21 mouse cellular contexts compared by ENCODE assay signal in the genomic region with DNA sequence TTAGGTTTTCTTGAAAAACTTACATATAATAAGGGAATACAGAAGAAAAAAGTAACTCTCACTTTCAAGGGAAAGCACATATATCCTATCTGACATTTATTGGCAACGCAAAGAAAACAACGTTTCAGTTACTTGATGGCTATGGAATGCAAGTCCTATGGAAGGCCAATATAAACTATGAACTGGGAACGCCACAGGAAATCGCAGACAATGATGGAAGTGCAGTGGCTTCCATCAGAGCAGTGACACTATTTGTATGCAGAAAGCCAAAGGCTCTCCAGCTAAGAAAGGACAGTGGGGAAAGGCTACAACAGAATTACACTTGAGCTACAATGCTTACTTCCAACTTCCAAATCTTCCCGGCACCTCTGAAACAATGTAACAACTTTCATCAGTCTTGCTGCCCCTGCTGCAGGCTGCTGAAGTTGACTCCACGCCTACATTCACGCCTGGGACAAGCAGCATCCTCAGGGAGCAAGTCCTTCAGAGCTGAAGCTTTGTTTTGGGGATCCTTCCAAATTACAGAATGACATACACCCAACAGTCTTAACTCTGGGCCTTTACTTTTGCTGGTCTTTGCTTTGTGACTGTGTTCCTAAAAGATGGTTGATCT. TPM values are rescaled to one million over a fixed set of nuclear protein-coding genes. Genes with fewer than 3 reads are reported as not detected.
DNase-seq lines count a peak whose midpoint lies in the region; ATAC-seq and TF ChIP-seq lines count a peak whose summit lies in the region.
"Had no signal": no experiment of that assay in that cellular context is flagged by ENCODE, and none has a peak within 500 bp of the region (broad histone marks: within the 10 kb centered on the region; RNA-seq: fewer than 3 reads in every experiment).

No protein-coding gene starts in this region.

- intact Hi-C loops in heart, postnatal 10 days (cut with DNase I): no loop called here

- no peak overlapping the region for H3K4me3 ChIP-seq in heart, embryonic 16.5 days (ENCODE audit: low read length)
- no peak overlapping the region for H3K4me3 ChIP-seq in lung, embryonic 14.5 days (ENCODE audit: low read depth, low read length)
- H3K4me3 ChIP-seq: embryonic facial prominence, embryonic 15.5 days; forebrain, embryonic 15.5 days; heart, embryonic 12.5 days; hindbrain, embryonic 15.5 days had no signal

- H3K27ac ChIP-seq in heart, embryonic 16.5 days (ENCODE audit: low read length): peak overlapping the region; percentile 52; the same call in 1 of the 2 replicates
- H3K27ac ChIP-seq in lung, embryonic 14.5 days (ENCODE audit: low read depth): peak overlapping the region; percentile 79; the same call in 1 of the 2 replicates
- H3K27ac ChIP-seq: embryonic facial prominence, embryonic 15.5 days; forebrain, embryonic 15.5 days; hindbrain, embryonic 15.5 days had no signal

- ATAC-seq in heart, embryonic 16.5 days (replicated peaks; ENCODE audit: extremely low read depth, insufficient read depth, low FRiP score): no peak
- peak; percentile 32; the same call in 1 of the 2 replicates for ATAC-seq in lung, embryonic 14.5 days (ENCODE audit: insufficient read depth)
- ATAC-seq: CD4-positive, CD25-positive, alpha-beta regulatory T cell, adult 4 months; forebrain, embryonic 15.5 days had no signal

- H3K9me3 ChIP-seq in heart, embryonic 16.5 days (replicated peaks; ENCODE audit: control insufficient read depth, low read length): no peaks in the 10 kb centered on the region
- H3K9me3 ChIP-seq in lung, embryonic 14.5 days (ENCODE audit: low read depth, low read length): no peaks in the 10 kb centered on the region
- H3K9me3 ChIP-seq: embryonic facial prominence, embryonic 15.5 days; forebrain, embryonic 15.5 days; G1E; heart, embryonic 12.5 days; hindbrain, embryonic 15.5 days had no signal

- H3K36me3 ChIP-seq in heart, embryonic 16.5 days (ENCODE audit: control insufficient read depth, insufficient read depth): no peaks in the 10 kb centered on the region
- no peaks in the 10 kb centered on the region for H3K36me3 ChIP-seq in lung, embryonic 14.5 days (ENCODE audit: insufficient read depth)
- H3K36me3 ChIP-seq: embryonic facial prominence, embryonic 15.5 days; forebrain, embryonic 15.5 days; heart, embryonic 12.5 days; hindbrain, embryonic 15.5 days had no signal

- no peak overlapping the region for H3K9ac ChIP-seq in heart, embryonic 16.5 days (ENCODE audit: low read length)
- H3K9ac ChIP-seq in lung, embryonic 14.5 days: no peak overlapping the region
- H3K9ac ChIP-seq: embryonic facial prominence, embryonic 15.5 days; forebrain, embryonic 15.5 days; heart, embryonic 12.5 days; hindbrain, embryonic 15.5 days had no signal

- H3K27me3 ChIP-seq in heart, embryonic 16.5 days (ENCODE audit: control insufficient read depth, insufficient read depth, low read length): no peaks in the 10 kb centered on the region
- H3K27me3 ChIP-seq in lung, embryonic 14.5 days (ENCODE audit: insufficient read depth, low read length): no peaks in the 10 kb centered on the region
- H3K27me3 ChIP-seq: embryonic facial prominence, embryonic 15.5 days; forebrain, embryonic 15.5 days; heart, embryonic 12.5 days; hindbrain, embryonic 15.5 days had no signal

- H3K4me2 ChIP-seq in heart, embryonic 16.5 days (ENCODE audit: low read depth, low read length): no peak overlapping the region
- no peak overlapping the region for H3K4me2 ChIP-seq in lung, embryonic 14.5 days
- H3K4me2 ChIP-seq: embryonic facial prominence, embryonic 15.5 days; forebrain, embryonic 15.5 days; heart, embryonic 12.5 days; hindbrain, embryonic 15.5 days had no signal

- DNase-seq in heart, adult 11 months: peak; percentile 50
- DNase-seq in heart, postnatal 4 days: no peak
- no peak for DNase-seq in heart, postnatal 10 days
- peak; percentile 76 for DNase-seq in lung, embryonic 14.5 days
- DNase-seq in lung, postnatal 14 days: no peak
- peak; percentile 14 to 70 for DNase-seq in lung, postnatal 4 days
- DNase-seq in lung, postnatal 36 days: no peak
- DNase-seq: adrenal gland, adult 8-10 months; adrenal gland, postnatal 36 days; B cell, adult 2 months; cerebellum, adult 2 months; cerebellum, postnatal 10 days; gastrocnemius, postnatal 36 days; heart, adult 18-20 months had no signal

- no peak for TF ChIP-seq CTCF in lung, embryonic 14.5 days (IDR thresholded peaks at IDR 0.05; ENCODE audit: low read depth)

- H3K4me1 ChIP-seq in heart, embryonic 16.5 days (ENCODE audit: control insufficient read depth, insufficient read depth, low read length): 0 out of 2 replicates have a peak, but pooled peaks cover 2% of the 10 kb centered on the region
- peaks cover 6% of the 10 kb centered on the region for H3K4me1 ChIP-seq in lung, embryonic 14.5 days (ENCODE audit: insufficient read depth)
- H3K4me1 ChIP-seq: embryonic facial prominence, embryonic 15.5 days; hindbrain, embryonic 15.5 days had no signal

- WGBS in heart, embryonic 16.5 days: 58% methylated on average over 7 of the region's 7 CpGs
- WGBS in lung, embryonic 14.5 days: 39% methylated on average over 7 of the region's 7 CpGs

RNA-seq across cellular contexts. Expression of gene Me1, which starts 28.5 kb away (rescaled TPM):
- 10 to 100 TPM; 42.5 to 46.4 TPM for total RNA-seq in heart, postnatal 4 days (2021)
- 19.6 and 26.4 TPM in 2 replicates for polyA plus RNA-seq in heart, embryonic 16.5 days (2015; fragmentation: Nextera tagmentation; extraction: Ambion mirVana)
- 10 to 100 TPM; 63.4 to 69.7 TPM for total RNA-seq in heart, postnatal 10 days (2021)
- 27.4 and 28.8 TPM in 2 replicates for polyA plus RNA-seq in lung, embryonic 14.5 days (2014; fragmentation: Nextera tagmentation; extraction: Ambion mirVana)
- polyA plus RNA-seq: CD4-positive, CD25-positive, alpha-beta regulatory T cell, adult 4 months had no signal

Comparison
In these comparisons a context has a peak if more than half of its experiments do, and no peak if none do; other contexts are left out.
1. DNase-seq: peak in heart, adult 11 months (single experiment), lung, embryonic 14.5 days (single experiment) and lung, postnatal 4 days (2 of 2); none in heart, postnatal 4 days (single experiment), heart, postnatal 10 days (0 of 2), lung, postnatal 14 days (single experiment) and lung, postnatal 36 days (single experiment).